Mouse (Mus musculus) liver, adult 10 weeks (tissue): ENCODE data around the gene Tas2r110. TPM values are rescaled to one million over a fixed set of nuclear protein-coding genes. Genes with fewer than 3 reads are reported as not detected.

ENCODE experiments used
- polyA plus RNA-seq: library from polyadenylated mRNA; stranded (reverse); fragments of 350-450 nt; fragmentation: Illumina TruSeq; extraction: RNeasy Lipid Tissue Mini Kit (QIAGEN cat#74804); gene quantifications from one replicate; pipeline ENCODE4 v1.2.3, GENCODE M21; 2014; ENCODE audit warnings: low read depth, low replicate concordance

The Tas2r110 gene
- polyA plus RNA-seq = not detected

DNA sequence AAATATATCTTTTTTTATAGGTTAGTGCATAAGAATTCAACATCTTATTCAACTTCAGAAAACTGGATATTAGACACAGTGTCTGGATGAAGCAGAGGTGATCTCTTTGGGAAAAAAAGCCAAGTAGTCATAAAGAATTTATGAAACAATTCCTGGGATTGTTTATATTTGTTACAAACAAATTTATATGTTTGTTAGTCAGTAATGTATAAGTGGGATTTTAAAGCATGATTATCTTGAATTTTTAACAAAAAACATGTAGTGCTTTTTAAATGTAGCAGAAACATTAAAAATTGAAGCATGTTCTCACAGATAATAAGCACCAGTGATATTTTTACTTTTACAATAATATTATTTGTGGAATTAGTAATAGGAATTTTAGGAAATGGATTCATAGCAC is at the start of gene Tas2r110:
Gene Tas2r110, plus strand, starts transcription at position 301 of the 400 bp plus-strand sequence.

DNA sequence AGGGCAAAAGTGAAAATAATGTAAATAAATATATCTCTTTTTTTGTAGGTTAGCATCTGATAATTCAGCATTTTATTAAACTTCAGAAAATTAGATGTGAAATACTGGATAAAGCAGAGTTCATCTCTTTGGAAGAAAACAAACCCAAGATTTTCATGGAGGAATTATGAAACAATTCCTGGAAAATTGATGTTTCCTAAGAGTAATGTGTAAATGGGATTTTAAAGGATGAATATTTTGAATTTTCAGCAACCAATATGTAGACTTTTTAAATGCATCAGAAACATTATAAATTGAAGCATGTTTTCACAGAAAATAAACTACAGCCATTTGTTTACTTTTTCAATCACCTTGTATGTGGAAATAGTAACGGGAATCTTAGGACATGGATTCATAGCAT is 21.0 kb upstream of the Tas2r110 start, which contains the start of gene Tas2r123:
Gene Tas2r123, plus strand, starts transcription at position 301 of the 400 bp plus-strand sequence.

DNA sequence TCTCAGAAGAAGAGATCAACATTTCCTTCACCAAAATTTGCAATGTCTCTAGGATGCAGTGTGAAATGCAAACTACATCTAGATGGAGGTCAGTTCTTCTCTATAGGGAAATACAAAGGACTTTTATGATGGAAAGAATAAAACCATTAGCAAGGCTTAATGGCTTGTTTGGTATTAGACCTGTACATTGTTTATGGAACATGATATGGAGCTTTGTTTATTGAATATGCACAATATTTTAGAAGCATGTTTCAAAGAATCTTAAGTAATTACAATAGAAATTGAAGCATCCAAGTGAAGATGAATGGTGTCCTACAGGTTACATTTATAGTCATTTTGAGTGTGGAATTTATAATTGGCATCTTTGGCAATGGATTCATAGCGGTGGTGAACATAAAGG is 12.7 kb upstream of the Tas2r110 start, which contains the start of gene Tas2r116:
Gene Tas2r116, plus strand, starts transcription at position 301 of the 400 bp plus-strand sequence.

DNA sequence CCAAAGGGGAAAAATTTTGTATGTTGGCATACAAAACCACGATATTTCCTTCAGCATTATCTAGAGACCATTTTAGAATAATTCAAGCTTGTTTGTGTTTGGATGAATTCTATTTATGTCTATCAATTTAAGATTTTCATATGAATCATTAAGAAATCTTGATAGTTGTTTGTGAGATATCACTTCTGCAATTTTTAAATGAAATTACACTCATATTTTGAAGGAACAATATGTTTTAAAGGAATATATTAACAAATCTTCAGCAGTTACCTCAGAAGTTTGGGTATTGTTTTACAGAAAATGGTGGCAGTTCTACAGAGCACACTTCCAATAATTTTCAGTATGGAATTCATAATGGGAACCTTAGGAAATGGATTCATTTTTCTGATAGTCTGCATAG is 24.9 kb downstream of the Tas2r110 start, which contains the start of gene Tas2r113:
Gene Tas2r113, plus strand, starts transcription at position 301 of the 400 bp plus-strand sequence.

DNA sequence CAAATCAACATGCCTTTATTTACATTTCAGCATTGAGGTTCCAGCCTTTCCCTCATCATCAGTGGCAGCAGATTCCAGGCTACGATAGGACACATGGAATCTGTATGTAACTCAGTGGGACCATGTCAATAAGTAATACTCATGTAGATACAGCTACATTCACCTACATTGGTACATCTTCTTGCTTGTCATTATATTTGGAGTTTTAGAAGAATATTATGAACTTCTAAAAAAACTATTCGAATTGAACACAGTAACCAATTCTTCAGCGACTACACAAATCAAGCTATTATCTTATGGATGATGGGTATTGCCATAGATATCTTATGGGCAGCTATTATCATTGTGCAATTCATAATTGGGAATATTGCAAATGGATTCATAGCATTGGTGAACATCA is 41.5 kb downstream of the Tas2r110 start, which contains the start of gene Tas2r125:
Gene Tas2r125, plus strand, starts transcription at position 301 of the 400 bp plus-strand sequence.

Other genes starting within 250 kb of the Tas2r110 start
- not detected for gene A630073D07Rik, start 216.5 kb upstream of the Tas2r110 start, polyA plus RNA-seq
- not detected for gene Tas2r120, start 211.1 kb upstream of the Tas2r110 start, polyA plus RNA-seq
- not detected for gene Tas2r121, start 167.0 kb upstream of the Tas2r110 start, polyA plus RNA-seq
- gene Tas2r122, start 156.1 kb upstream of the Tas2r110 start, polyA plus RNA-seq = not detected
- not detected for gene Tas2r115, start 130.0 kb upstream of the Tas2r110 start, polyA plus RNA-seq
- gene Tas2r124, start 113.3 kb upstream of the Tas2r110 start, polyA plus RNA-seq = not detected
- not detected for gene Tas2r102, start 105.9 kb upstream of the Tas2r110 start, polyA plus RNA-seq
- not detected for gene Tas2r136, start 89.8 kb upstream of the Tas2r110 start, polyA plus RNA-seq
- not detected for gene Tas2r117, start 65.2 kb upstream of the Tas2r110 start, polyA plus RNA-seq
- not detected for gene Tas2r123, start 20.9 kb upstream of the Tas2r110 start, polyA plus RNA-seq
- gene Tas2r116, start 12.6 kb upstream of the Tas2r110 start, polyA plus RNA-seq = not detected
- not detected for gene Tas2r113, start 25.0 kb downstream of the Tas2r110 start, polyA plus RNA-seq
- gene Tas2r125, start 41.6 kb downstream of the Tas2r110 start, polyA plus RNA-seq = not detected
- not detected for gene Tas2r129, start 83.1 kb downstream of the Tas2r110 start, polyA plus RNA-seq
- not detected for gene Tas2r131, start 89.9 kb downstream of the Tas2r110 start, polyA plus RNA-seq
- gene Tas2r109, start 113.0 kb downstream of the Tas2r110 start, polyA plus RNA-seq = not detected
- gene Tas2r103, start 169.1 kb downstream of the Tas2r110 start, polyA plus RNA-seq = not detected
- gene Tas2r140, start 187.8 kb downstream of the Tas2r110 start, polyA plus RNA-seq = not detected
- 143 TPM for gene Smim10l1, start 236.9 kb downstream of the Tas2r110 start, polyA plus RNA-seq